Mouse (Mus musculus): ENCODE data around the gene Sgtb. TPM values are rescaled to one million over a fixed set of nuclear protein-coding genes. Genes with fewer than 3 reads are reported as not detected.

The Sgtb gene
- total RNA-seq, 1 experiment, result 6.2 TPM

DNA sequence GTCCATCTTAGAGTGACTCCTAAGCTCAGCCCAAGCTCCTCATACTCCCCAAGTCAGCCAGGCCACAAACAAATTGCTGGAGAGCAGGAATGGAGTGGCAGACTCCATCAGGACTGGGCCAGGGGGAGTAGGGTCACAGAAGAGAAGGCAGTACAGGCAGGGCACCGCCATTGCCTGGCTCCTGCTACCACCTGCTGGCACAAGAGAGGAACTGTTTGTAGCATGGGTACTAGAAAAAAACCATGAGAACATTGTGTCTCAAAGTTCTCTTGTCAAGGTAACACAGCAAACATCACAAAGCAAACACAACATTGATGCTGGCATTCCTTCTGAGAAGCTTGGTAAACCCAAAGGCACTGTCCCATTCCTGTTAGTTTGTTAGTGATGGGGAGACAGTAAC is 20.2 kb upstream of the Sgtb start:
- Histone ChIP-seq H3K4me1 (ENCODE audit: control insufficient read depth in 2 of 2, insufficient read depth in 2 of 2, low read length in 2 of 2, poor library complexity in 1 of 2) (no peaks in the 10 kb centered on the region), H3K9me3 (ENCODE audit: control insufficient read depth, insufficient read depth, low read depth, low read length) (no peaks in the 10 kb centered on the region), H3K27ac (ENCODE audit: insufficient read depth, low read depth, low read length, poor library complexity, severe bottlenecking) (no peak overlapping the region), H3K36me3 (ENCODE audit: control insufficient read depth, insufficient read depth, low read length, poor library complexity, severe bottlenecking) (peaks cover 2% of the 10 kb centered on the region), H3K9ac (ENCODE audit: insufficient read depth, low read depth, low read length, poor library complexity, severe bottlenecking) (no peak overlapping the region), H3K4me3 (ENCODE audit: insufficient read depth in 1 of 2, low read depth in 1 of 2, low read length in 2 of 2, poor library complexity in 1 of 2, severe bottlenecking in 1 of 2) (no peak overlapping the region)
- no peak for DNase-seq (ENCODE audit: low read depth, low spot score)
- in situ Hi-C loops (cut with MboI; ENCODE audit: low sequenced_read_pairs in 2 of 2, unreplicated experiment in 2 of 2), result no loop called here
- TF ChIP-seq ZC3H11A (IDR thresholded peaks at IDR 0.05; ENCODE audit: borderline replicate concordance, low read depth, low read length) (peak; percentile 59), MAFK (IDR thresholded peaks at IDR 0.05; ENCODE audit: insufficient read depth, low read depth, low read length) (no peak)

DNA sequence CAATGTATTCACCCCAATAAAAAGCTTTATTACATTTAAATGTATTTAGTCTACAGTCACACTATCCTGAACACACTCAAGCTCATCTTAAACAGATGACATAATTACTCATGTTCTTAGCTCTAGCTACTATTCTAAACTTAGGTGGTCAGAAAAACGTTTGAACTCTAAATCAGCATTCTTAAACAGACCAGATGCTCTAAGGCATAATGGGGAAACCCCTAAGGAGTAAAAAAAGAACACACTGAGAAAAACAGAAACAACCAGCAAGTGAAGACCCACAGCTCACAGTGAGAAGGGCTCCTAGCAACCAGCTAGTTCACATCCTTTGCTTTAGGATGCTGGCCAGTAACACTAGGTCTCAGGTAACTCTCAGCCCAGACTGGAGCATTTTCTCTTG is 17.8 kb upstream of the Sgtb start:
- no peak overlapping the region for H3K4me3 ChIP-seq (ENCODE audit: insufficient read depth in 1 of 2, low read depth in 1 of 2, low read length in 2 of 2, poor library complexity in 1 of 2, severe bottlenecking in 1 of 2)
- TF ChIP-seq ZC3H11A (IDR thresholded peaks at IDR 0.05; ENCODE audit: borderline replicate concordance, low read depth, low read length), result no peak
- no peak for TF ChIP-seq CHD2 (IDR thresholded peaks at IDR 0.05; ENCODE audit: low read depth, low read length)
- no peak for TF ChIP-seq ZNF384 (IDR thresholded peaks at IDR 0.05; ENCODE audit: low read depth, low read length)
- TF ChIP-seq MAFK (IDR thresholded peaks at IDR 0.05; ENCODE audit: insufficient read depth, low read depth, low read length), result no peak
- no peak for TF ChIP-seq HCFC1 (IDR thresholded peaks at IDR 0.05; ENCODE audit: borderline replicate concordance, insufficient read depth, low read length)
- no peaks in the 10 kb centered on the region for H3K9me3 ChIP-seq (ENCODE audit: control insufficient read depth, insufficient read depth, low read depth, low read length)
- H3K27ac ChIP-seq (ENCODE audit: insufficient read depth, low read depth, low read length, poor library complexity, severe bottlenecking), result no peak overlapping the region
- no peak for DNase-seq (ENCODE audit: low read depth, low spot score)
- H3K36me3 ChIP-seq (ENCODE audit: control insufficient read depth, insufficient read depth, low read length, poor library complexity, severe bottlenecking), result peaks cover 3% of the 10 kb centered on the region
- in situ Hi-C loops (cut with MboI; ENCODE audit: low sequenced_read_pairs in 2 of 2, unreplicated experiment in 2 of 2), result no loop called here
- no peak overlapping the region for H3K9ac ChIP-seq (ENCODE audit: insufficient read depth, low read depth, low read length, poor library complexity, severe bottlenecking)
- peaks cover 0 to 2% of the 10 kb centered on the region in 2 experiments; a peak in 1 of 4 replicates for H3K4me1 ChIP-seq (ENCODE audit: control insufficient read depth in 2 of 2, insufficient read depth in 2 of 2, low read length in 2 of 2, poor library complexity in 1 of 2)

- H3K36me3 ChIP-seq (ENCODE audit: control insufficient read depth, insufficient read depth, low read length, poor library complexity, severe bottlenecking), result peaks cover 3% of the 10 kb centered on the region
- H3K9me3 ChIP-seq (ENCODE audit: control insufficient read depth, insufficient read depth, low read depth, low read length), result no peaks in the 10 kb centered on the region
- H3K27ac ChIP-seq (ENCODE audit: insufficient read depth, low read depth, low read length, poor library complexity, severe bottlenecking), result no peak overlapping the region
- no peak for DNase-seq (ENCODE audit: low read depth, low spot score)
- in situ Hi-C loops (cut with MboI; ENCODE audit: low sequenced_read_pairs in 2 of 2, unreplicated experiment in 2 of 2), result no loop called here
- peaks cover 0 to 2% of the 10 kb centered on the region in 2 experiments; a peak in 1 of 4 replicates for H3K4me1 ChIP-seq (ENCODE audit: control insufficient read depth in 2 of 2, insufficient read depth in 2 of 2, low read length in 2 of 2, poor library complexity in 1 of 2)
- H3K9ac ChIP-seq (ENCODE audit: insufficient read depth, low read depth, low read length, poor library complexity, severe bottlenecking), result no peak overlapping the region
- TF ChIP-seq CHD2 (IDR thresholded peaks at IDR 0.05; ENCODE audit: low read depth, low read length) (no peak), ZNF384 (IDR thresholded peaks at IDR 0.05; ENCODE audit: low read depth, low read length) (no peak)
- no peak overlapping the region for H3K4me3 ChIP-seq (ENCODE audit: insufficient read depth in 1 of 2, low read depth in 1 of 2, low read length in 2 of 2, poor library complexity in 1 of 2, severe bottlenecking in 1 of 2)
These were observed 14.8 kb upstream of the Sgtb start for GRCm38 (mm10) chr13:104094531-104095385.

DNA sequence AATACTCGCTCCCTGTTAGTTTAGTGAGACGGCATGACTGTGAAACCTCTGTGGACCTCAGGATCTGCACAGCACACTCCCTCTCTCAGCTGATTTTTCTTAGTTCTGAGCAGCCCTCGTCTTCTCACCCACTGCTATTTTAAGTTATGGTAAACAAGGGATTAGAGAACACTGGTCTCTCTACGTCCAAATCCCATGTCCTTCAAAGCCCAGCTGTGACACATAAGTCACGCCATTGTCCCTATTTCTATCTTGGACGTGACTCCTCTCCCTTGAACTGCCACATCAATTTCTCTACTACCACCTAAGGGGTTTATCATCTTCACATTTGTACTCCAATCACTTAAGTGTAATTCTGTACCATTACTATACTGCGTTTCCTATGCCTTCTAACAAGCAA is 13.6 kb upstream of the Sgtb start:
- in situ Hi-C loops (cut with MboI; ENCODE audit: low sequenced_read_pairs in 2 of 2, unreplicated experiment in 2 of 2), result no loop called here
- TF ChIP-seq ZNF384 (IDR thresholded peaks at IDR 0.05; ENCODE audit: low read depth, low read length) (no peak), ZC3H11A (IDR thresholded peaks at IDR 0.05; ENCODE audit: borderline replicate concordance, low read depth, low read length) (no peak), HCFC1 (IDR thresholded peaks at IDR 0.05; ENCODE audit: borderline replicate concordance, insufficient read depth, low read length) (no peak), MAFK (IDR thresholded peaks at IDR 0.05; ENCODE audit: insufficient read depth, low read depth, low read length) (no peak), CHD2 (IDR thresholded peaks at IDR 0.05; ENCODE audit: low read depth, low read length) (no peak)
- no peak for DNase-seq (ENCODE audit: low read depth, low spot score)
- Histone ChIP-seq H3K4me3 (ENCODE audit: insufficient read depth in 1 of 2, low read depth in 1 of 2, low read length in 2 of 2, poor library complexity in 1 of 2, severe bottlenecking in 1 of 2) (no peak overlapping the region), H3K4me1 (ENCODE audit: control insufficient read depth in 2 of 2, insufficient read depth in 2 of 2, low read length in 2 of 2, poor library complexity in 1 of 2) (peaks cover 0 to 2% of the 10 kb centered on the region in 2 experiments; a peak in 1 of 4 replicates), H3K9me3 (ENCODE audit: control insufficient read depth, insufficient read depth, low read depth, low read length) (no peaks in the 10 kb centered on the region), H3K27ac (ENCODE audit: insufficient read depth, low read depth, low read length, poor library complexity, severe bottlenecking) (no peak overlapping the region), H3K36me3 (ENCODE audit: control insufficient read depth, insufficient read depth, low read length, poor library complexity, severe bottlenecking) (peaks cover 3% of the 10 kb centered on the region), H3K9ac (ENCODE audit: insufficient read depth, low read depth, low read length, poor library complexity, severe bottlenecking) (no peak overlapping the region)

DNA sequence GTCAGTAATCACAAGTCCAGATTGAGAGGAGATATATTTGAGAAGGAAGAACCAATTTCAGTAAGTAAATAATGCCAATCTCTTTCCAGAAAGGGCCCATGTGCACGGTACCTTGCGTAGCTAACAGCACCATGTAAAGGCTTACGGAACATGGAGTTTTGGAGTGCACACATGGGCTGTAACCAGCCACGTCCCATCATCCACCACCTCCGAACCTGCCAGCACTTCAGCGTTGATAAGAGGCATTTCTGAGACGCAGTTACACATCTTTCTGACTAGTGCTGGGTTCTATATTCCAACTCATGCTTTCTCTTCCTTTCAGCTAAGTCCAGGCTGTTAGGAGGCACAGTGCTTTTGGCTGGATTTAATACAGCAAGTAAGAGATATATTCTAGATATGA is 12.4 kb upstream of the Sgtb start:
- peaks cover 3% of the 10 kb centered on the region for H3K36me3 ChIP-seq (ENCODE audit: control insufficient read depth, insufficient read depth, low read length, poor library complexity, severe bottlenecking)
- TF ChIP-seq CHD2 (IDR thresholded peaks at IDR 0.05; ENCODE audit: low read depth, low read length) (no peak), MAFK (IDR thresholded peaks at IDR 0.05; ENCODE audit: insufficient read depth, low read depth, low read length) (no peak), HCFC1 (IDR thresholded peaks at IDR 0.05; ENCODE audit: borderline replicate concordance, insufficient read depth, low read length) (no peak), ZNF384 (IDR thresholded peaks at IDR 0.05; ENCODE audit: low read depth, low read length) (no peak), ZC3H11A (IDR thresholded peaks at IDR 0.05; ENCODE audit: borderline replicate concordance, low read depth, low read length) (no peak)
- no peak overlapping the region for H3K9ac ChIP-seq (ENCODE audit: insufficient read depth, low read depth, low read length, poor library complexity, severe bottlenecking)
- no peak for DNase-seq (ENCODE audit: low read depth, low spot score)
- no peak overlapping the region for H3K4me3 ChIP-seq (ENCODE audit: insufficient read depth in 1 of 2, low read depth in 1 of 2, low read length in 2 of 2, poor library complexity in 1 of 2, severe bottlenecking in 1 of 2)
- H3K4me1 ChIP-seq (ENCODE audit: control insufficient read depth in 2 of 2, insufficient read depth in 2 of 2, low read length in 2 of 2, poor library complexity in 1 of 2), result peaks cover 0 to 2% of the 10 kb centered on the region in 2 experiments; a peak in 1 of 4 replicates
- H3K27ac ChIP-seq (ENCODE audit: insufficient read depth, low read depth, low read length, poor library complexity, severe bottlenecking), result no peak overlapping the region
- in situ Hi-C loops (cut with MboI; ENCODE audit: low sequenced_read_pairs in 2 of 2, unreplicated experiment in 2 of 2), result no loop called here
- H3K9me3 ChIP-seq (ENCODE audit: control insufficient read depth, insufficient read depth, low read depth, low read length), result no peaks in the 10 kb centered on the region
